29 mouse cellular contexts compared by ENCODE assay signal in genomic region chr7:110254395-110254794, GRCm38 (mm10). TPM values are rescaled to one million over a fixed set of nuclear protein-coding genes. Genes with fewer than 3 reads are reported as not detected.
DNase-seq lines count a peak whose midpoint lies in the region; ATAC-seq lines count a peak whose summit lies in the region.
"Had no signal": no experiment of that assay in that cellular context is flagged by ENCODE, and none has a peak within 500 bp of the region (broad histone marks: within the 10 kb centered on the region; RNA-seq: fewer than 3 reads in every experiment).

No protein-coding gene starts in this region.

- peaks cover 43% of the 10 kb centered on the region for H3K4me1 ChIP-seq in heart, embryonic 13.5 days
- H3K4me1 ChIP-seq: embryonic facial prominence, embryonic 12.5 days; embryonic facial prominence, embryonic 15.5 days had no signal

- no peak overlapping the region for H3K4me3 ChIP-seq in heart, embryonic 13.5 days
- H3K4me3 ChIP-seq: embryonic facial prominence, embryonic 12.5 days; embryonic facial prominence, embryonic 15.5 days; heart, embryonic 10.5 days; heart, embryonic 15.5 days; intestine, embryonic 15.5 days had no signal

- peak overlapping the region; percentile 46; the same call in 1 of the 2 replicates for H3K27ac ChIP-seq in heart, embryonic 13.5 days (replicated peaks)
- H3K27ac ChIP-seq: embryonic facial prominence, embryonic 12.5 days; embryonic facial prominence, embryonic 15.5 days; heart, embryonic 15.5 days; hindbrain, embryonic 14.5 days; hindbrain, postnatal 0 days; intestine, embryonic 15.5 days had no signal

- peaks cover 26% of the 10 kb centered on the region for H3K36me3 ChIP-seq in heart, embryonic 13.5 days

- ATAC-seq in heart, embryonic 13.5 days (ENCODE audit: extremely low read depth, insufficient number of reproducible peaks, low FRiP score, low TSS enrichment), result no peak
- ATAC-seq in CD4-positive, CD25-positive, alpha-beta regulatory T cell, adult 4 months, result peak; percentile 24
- peak; percentile 17 for ATAC-seq in inflammation-experienced regulatory T-cells, adult 6 months
- ATAC-seq: forebrain, embryonic 14.5 days; forebrain, postnatal 0 days; hindbrain, postnatal 0 days; intestine, embryonic 15.5 days; Patski had no signal

- H3K9me3 ChIP-seq in heart, embryonic 13.5 days, result no peaks in the 10 kb centered on the region
- H3K9me3 ChIP-seq: embryonic facial prominence, embryonic 12.5 days; embryonic facial prominence, embryonic 15.5 days; G1E; heart, embryonic 10.5 days; heart, embryonic 15.5 days; intestine, embryonic 15.5 days had no signal

- no peaks in the 10 kb centered on the region for H3K27me3 ChIP-seq in heart, embryonic 13.5 days (replicated peaks)
- H3K27me3 ChIP-seq: CH12.LX; embryonic facial prominence, embryonic 12.5 days; embryonic facial prominence, embryonic 15.5 days; heart, embryonic 15.5 days; intestine, embryonic 15.5 days; Patski had no signal

- H3K4me2 ChIP-seq in heart, embryonic 13.5 days, result no peak overlapping the region
- H3K4me2 ChIP-seq: embryonic facial prominence, embryonic 12.5 days; embryonic facial prominence, embryonic 15.5 days; heart, embryonic 15.5 days; hindbrain, embryonic 14.5 days; intestine, embryonic 15.5 days had no signal

- no peak overlapping the region for H3K9ac ChIP-seq in heart, embryonic 13.5 days
- H3K9ac ChIP-seq: embryonic facial prominence, embryonic 12.5 days; embryonic facial prominence, embryonic 15.5 days; forebrain, postnatal 0 days; heart, embryonic 15.5 days; hindbrain, embryonic 14.5 days; intestine, embryonic 15.5 days had no signal

- 71% methylated on average over 5 of the region's 5 CpGs for WGBS in heart, embryonic 13.5 days

- DNase-seq in heart, adult 8-10 months (ENCODE audit: low spot score), result no peak
- peak; percentile 54 for DNase-seq in CD4-positive, CD25-positive, alpha-beta regulatory T cell, adult 2 months (ENCODE audit: low read depth, low spot score)
- DNase-seq in gastrocnemius, postnatal 10 days, result no peak
- DNase-seq in kidney, postnatal 36 days, result no peak
- DNase-seq: adrenal gland, adult 2 months; adrenal gland, postnatal 14 days; cerebellum, adult 11 months; cerebellum, adult 2 months; cerebellum, adult 9-11 months; cerebellum, postnatal 25 days; forebrain, postnatal 0 days; gastrocnemius, postnatal 36 days; heart, postnatal 10 days; heart, postnatal 4 days; kidney, adult 11 months had no signal

RNA-seq across cellular contexts. Expression of gene Swap70, which starts 32.9 kb away (rescaled TPM):
- polyA plus RNA-seq in heart, embryonic 13.5 days (2015; fragmentation: Nextera tagmentation; extraction: Ambion mirVana), result 18.6 and 20.7 TPM in 2 replicates
- total RNA-seq in heart, adult 8-10 months (2022), result 10 to 100 TPM; 11.0 to 13.4 (median 12.0) TPM
- polyA plus RNA-seq in CD4-positive, CD25-positive, alpha-beta regulatory T cell, adult 4 months (2017; shearing (Covaris generic)), result 10 to 100 TPM; 55.9 to 89.2 TPM
- 10 to 100 TPM; 28.6 to 38.2 (median 31.7) TPM for polyA plus RNA-seq in inflammation-experienced regulatory T-cells, adult 6 months (2017; shearing (Covaris generic))
- 10 to 100 TPM; 11.5 to 16.2 TPM for total RNA-seq in gastrocnemius, postnatal 10 days (2021)
